Mouse (Mus musculus): ENCODE measurements around the gene Etv6. TPM values are rescaled to one million over a fixed set of nuclear protein-coding genes. Genes with fewer than 3 reads are reported as not detected.
A peak's percentile ranks its signal among the peaks of the same experiment; 100 is the strongest.

Gene Etv6
- total and polyA plus RNA-seq, 3 experiments = 9.8 to 14.0 (median 11.4) TPM

- no peak for DNase-seq
- no peak overlapping the region for H3K27ac ChIP-seq
- H3K9ac ChIP-seq (ENCODE audit: low read depth, low read length) = no peak overlapping the region
- 92% methylated on average over 6 of the region's 6 CpGs for WGBS
- intact Hi-C loops (cut with DNase I) = no loop called here
- peaks cover 3% of the 10 kb centered on the region for H3K79me2 ChIP-seq (replicated peaks; ENCODE audit: control insufficient read depth, insufficient read depth, low read length)
- TF ChIP-seq POLR2A (IDR thresholded peaks at IDR 0.05; ENCODE audit: insufficient read depth, low read depth, low read length) = no peak
- no peak for TF ChIP-seq EP300 (IDR thresholded peaks at IDR 0.05; ENCODE audit: insufficient read depth, low read depth, low read length)
- TF ChIP-seq CTCF (IDR thresholded peaks at IDR 0.05) = no peak
- H3K4me1 ChIP-seq (ENCODE audit: control insufficient read depth, insufficient read depth, low read length) = peaks cover 7% of the 10 kb centered on the region
- no peak overlapping the region for H3K4me3 ChIP-seq
- H3K27me3 ChIP-seq (ENCODE audit: control insufficient read depth, insufficient read depth, low read length) = no peaks in the 10 kb centered on the region
- H3K36me3 ChIP-seq (ENCODE audit: control insufficient read depth, insufficient read depth, low read length) = peaks cover 4% of the 10 kb centered on the region; the same call in 1 of the 2 replicates
These were observed 92.5 kb downstream of the Etv6 start for GRCm38 (mm10) chr6:134127996-134128395.

GRCm38 (mm10) chr6:134128594-134128993 lies 93.1 kb downstream of the Etv6 start:
- WGBS = 96% methylated on average over 13 of the region's 13 CpGs
- no peaks in the 10 kb centered on the region for H3K27me3 ChIP-seq (ENCODE audit: control insufficient read depth, insufficient read depth, low read length)
- intact Hi-C loops (cut with DNase I) = no loop called here
- no peak for DNase-seq
- no peak for TF ChIP-seq CTCF (IDR thresholded peaks at IDR 0.05)
- TF ChIP-seq EP300 (IDR thresholded peaks at IDR 0.05; ENCODE audit: insufficient read depth, low read depth, low read length) = no peak
- TF ChIP-seq POLR2A (IDR thresholded peaks at IDR 0.05; ENCODE audit: insufficient read depth, low read depth, low read length) = no peak
- H3K79me2 ChIP-seq (replicated peaks; ENCODE audit: control insufficient read depth, insufficient read depth, low read length) = peaks cover 3% of the 10 kb centered on the region
- H3K4me1 ChIP-seq (ENCODE audit: control insufficient read depth, insufficient read depth, low read length) = peaks cover 7% of the 10 kb centered on the region
- H3K4me3 ChIP-seq = no peak overlapping the region
- no peak overlapping the region for H3K9ac ChIP-seq (ENCODE audit: low read depth, low read length)
- H3K27ac ChIP-seq = no peak overlapping the region
- H3K36me3 ChIP-seq (ENCODE audit: control insufficient read depth, insufficient read depth, low read length) = peaks cover 7% of the 10 kb centered on the region; the same call in 1 of the 2 replicates

- Histone ChIP-seq H3K36me3 (ENCODE audit: control insufficient read depth, insufficient read depth, low read length) (peaks cover 7% of the 10 kb centered on the region; the same call in 1 of the 2 replicates), H3K4me1 (ENCODE audit: control insufficient read depth, insufficient read depth, low read length) (peaks cover 9% of the 10 kb centered on the region), H3K4me3 (no peak overlapping the region), H3K79me2 (replicated peaks; ENCODE audit: control insufficient read depth, insufficient read depth, low read length) (peaks cover 5% of the 10 kb centered on the region; the same call in 1 of the 2 replicates), H3K9ac (ENCODE audit: low read depth, low read length) (no peak overlapping the region), H3K27me3 (ENCODE audit: control insufficient read depth, insufficient read depth, low read length) (no peaks in the 10 kb centered on the region), H3K27ac (no peak overlapping the region)
- no peak for DNase-seq
- TF ChIP-seq EP300 (IDR thresholded peaks at IDR 0.05; ENCODE audit: insufficient read depth, low read depth, low read length) (no peak), POLR2A (IDR thresholded peaks at IDR 0.05; ENCODE audit: insufficient read depth, low read depth, low read length) (no peak), CTCF (IDR thresholded peaks at IDR 0.05) (no peak)
- intact Hi-C loops (cut with DNase I) = loop anchor here (10.0 kb wide), 1 partner anchor 235 kb away; no protein-coding TSS in a partner anchor
- 82% methylated on average over 7 of the region's 7 CpGs for WGBS
These were observed 94.3 kb downstream of the Etv6 start for GRCm38 (mm10) chr6:134129848-134130247.

- Histone ChIP-seq H3K9ac (ENCODE audit: low read depth, low read length) (no peak overlapping the region), H3K4me1 (ENCODE audit: control insufficient read depth, insufficient read depth, low read length) (peaks cover 7% of the 10 kb centered on the region), H3K27ac (no peak overlapping the region), H3K36me3 (ENCODE audit: control insufficient read depth, insufficient read depth, low read length) (0 out of 2 replicates have a peak, but pooled peaks cover 4% of the 10 kb centered on the region), H3K27me3 (ENCODE audit: control insufficient read depth, insufficient read depth, low read length) (no peaks in the 10 kb centered on the region), H3K4me3 (no peak overlapping the region), H3K79me2 (replicated peaks; ENCODE audit: control insufficient read depth, insufficient read depth, low read length) (peaks cover 4% of the 10 kb centered on the region)
- 83% methylated on average over 5 of the region's 5 CpGs for WGBS
- TF ChIP-seq POLR2A (IDR thresholded peaks at IDR 0.05; ENCODE audit: insufficient read depth, low read depth, low read length) (no peak), EP300 (IDR thresholded peaks at IDR 0.05; ENCODE audit: insufficient read depth, low read depth, low read length) (no peak), CTCF (IDR thresholded peaks at IDR 0.05) (no peak)
- intact Hi-C loops (cut with DNase I) = loop anchor here (10.0 kb wide), 1 partner anchor 234 kb away; no protein-coding TSS in a partner anchor
- DNase-seq = no peak
These were observed 95.3 kb downstream of the Etv6 start for GRCm38 (mm10) chr6:134130816-134131215.

GRCm38 (mm10) chr6:134131601-134132000 lies 96.1 kb downstream of the Etv6 start:
- DNase-seq = peak in 1 of 2 experiments; percentile 24
- peaks cover 7% of the 10 kb centered on the region for H3K4me1 ChIP-seq (ENCODE audit: control insufficient read depth, insufficient read depth, low read length)
- TF ChIP-seq CTCF (IDR thresholded peaks at IDR 0.05) (no peak), EP300 (IDR thresholded peaks at IDR 0.05; ENCODE audit: insufficient read depth, low read depth, low read length) (0 out of 2 replicates have a peak, but pooled peaks have one; percentile 12), POLR2A (IDR thresholded peaks at IDR 0.05; ENCODE audit: insufficient read depth, low read depth, low read length) (no peak)
- no peak overlapping the region for H3K4me3 ChIP-seq
- 0 out of 2 replicates have a peak, but pooled peaks cover 4% of the 10 kb centered on the region for H3K36me3 ChIP-seq (ENCODE audit: control insufficient read depth, insufficient read depth, low read length)
- H3K79me2 ChIP-seq (replicated peaks; ENCODE audit: control insufficient read depth, insufficient read depth, low read length) = peaks cover 6% of the 10 kb centered on the region
- intact Hi-C loops (cut with DNase I) = loop anchor here (10.0 kb wide), 1 partner anchor 233 kb away; no protein-coding TSS in a partner anchor
- no peak overlapping the region for H3K9ac ChIP-seq (ENCODE audit: low read depth, low read length)
- H3K27me3 ChIP-seq (ENCODE audit: control insufficient read depth, insufficient read depth, low read length) = no peaks in the 10 kb centered on the region
- H3K27ac ChIP-seq = no peak overlapping the region
- 56% methylated on average over 2 of the region's 2 CpGs for WGBS

- Histone ChIP-seq H3K9ac (ENCODE audit: low read depth, low read length) (no peak overlapping the region), H3K27ac (no peak overlapping the region), H3K4me1 (ENCODE audit: control insufficient read depth, insufficient read depth, low read length) (peaks cover 7% of the 10 kb centered on the region), H3K4me3 (no peak overlapping the region), H3K36me3 (ENCODE audit: control insufficient read depth, insufficient read depth, low read length) (0 out of 2 replicates have a peak, but pooled peaks cover 6% of the 10 kb centered on the region), H3K79me2 (replicated peaks; ENCODE audit: control insufficient read depth, insufficient read depth, low read length) (peaks cover 6% of the 10 kb centered on the region), H3K27me3 (ENCODE audit: control insufficient read depth, insufficient read depth, low read length) (no peaks in the 10 kb centered on the region)
- no peak for TF ChIP-seq CTCF (IDR thresholded peaks at IDR 0.05)
- TF ChIP-seq EP300 (IDR thresholded peaks at IDR 0.05; ENCODE audit: insufficient read depth, low read depth, low read length) = no peak
- TF ChIP-seq POLR2A (IDR thresholded peaks at IDR 0.05; ENCODE audit: insufficient read depth, low read depth, low read length) = no peak
- intact Hi-C loops (cut with DNase I) = loop anchor here (10.0 kb wide), 1 partner anchor 231 kb away; no protein-coding TSS in a partner anchor
- DNase-seq = no peak
- WGBS = 42% methylated on average over 4 of the region's 4 CpGs
These were observed 98.3 kb downstream of the Etv6 start for GRCm38 (mm10) chr6:134133756-134134155.

Measured in heart, adult 2 months (tissue).